In the genomic region with DNA sequence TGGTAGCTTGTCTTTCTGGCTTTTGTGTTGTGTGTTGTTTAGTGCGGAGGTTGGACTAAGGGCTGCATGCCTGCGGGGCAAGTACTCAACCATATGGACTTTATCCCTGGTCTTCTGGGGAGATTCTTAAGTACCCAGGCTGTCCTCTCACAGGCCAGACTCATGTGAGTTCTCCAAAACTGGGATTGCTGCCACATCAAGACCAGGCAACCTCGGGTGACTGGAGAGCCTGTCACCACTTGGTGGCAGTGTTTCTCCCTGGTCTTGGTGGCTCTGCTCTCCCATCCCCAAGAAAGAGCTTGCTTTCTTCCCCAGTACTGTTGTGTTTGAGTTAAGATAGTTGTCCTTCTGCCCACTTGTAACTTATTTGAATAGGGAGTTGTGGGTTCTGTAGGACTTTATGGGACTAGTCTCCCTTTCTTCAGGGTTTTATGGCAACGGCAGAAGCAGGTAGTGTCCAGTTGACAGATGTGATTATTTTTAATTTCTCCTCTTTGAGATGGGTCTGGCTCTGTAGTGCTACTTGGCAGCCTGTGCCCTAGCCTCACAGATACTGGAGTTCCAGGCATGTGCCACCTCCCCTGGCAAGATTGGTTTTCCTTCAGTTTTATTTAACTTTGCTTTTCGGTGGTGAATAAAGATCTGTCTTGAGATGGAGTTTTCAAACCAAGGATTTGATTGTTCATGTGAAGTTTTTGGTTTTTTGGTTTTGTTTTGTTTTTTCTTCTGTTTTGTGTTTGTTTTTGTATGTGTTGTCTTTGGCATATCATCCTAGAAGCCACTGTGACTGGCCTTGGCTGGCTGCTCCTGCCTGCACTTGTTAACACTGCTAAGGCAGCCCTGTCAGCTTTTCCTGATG, we compare ENCODE assay signal across 8 mouse cellular contexts.
DNase-seq lines count a peak whose midpoint lies in the region; ATAC-seq and TF ChIP-seq lines count a peak whose summit lies in the region.

No protein-coding gene starts in this region.

- peak; percentile 77 for TF ChIP-seq CTCF in G1E (IDR thresholded peaks at IDR 0.05; ENCODE audit: low read depth, low read length)
- TF ChIP-seq CTCF in olfactory bulb, adult 2 months (IDR thresholded peaks at IDR 0.05; ENCODE audit: insufficient read depth, low read depth, low read length) = peak; percentile 59; the same call in 1 of the 2 replicates

- no peak for TF ChIP-seq POLR2A in olfactory bulb, adult 2 months (IDR thresholded peaks at IDR 0.05; ENCODE audit: insufficient read depth, low read depth, low read length)

- H3K27me3 ChIP-seq in G1E (ENCODE audit: insufficient read depth, low read length) = no peaks in the 10 kb centered on the region
- H3K27me3 ChIP-seq in forebrain, embryonic 15.5 days = no peaks in the 10 kb centered on the region

- intact Hi-C loops in heart, postnatal 36 days (cut with DNase I) = loop anchor here (1.0 to 5.0 kb wide), 6 partner anchors 55 to 668 kb away; no protein-coding TSS in a partner anchor

- H3K36me3 ChIP-seq in G1E (replicated peaks) = peaks cover 69% of the 10 kb centered on the region
- H3K36me3 ChIP-seq in forebrain, embryonic 15.5 days = peaks cover 5% of the 10 kb centered on the region; the same call in 1 of the 2 replicates

- WGBS in forebrain, embryonic 15.5 days = 61% methylated on average over 5 of the region's 5 CpGs
- WGBS in olfactory bulb, adult 2 months = 40% methylated on average over 5 of the region's 5 CpGs

- no peak overlapping the region for H3K4me2 ChIP-seq in forebrain, embryonic 15.5 days (replicated peaks)

- no peak overlapping the region for H3K9ac ChIP-seq in forebrain, embryonic 15.5 days (replicated peaks)

- H3K9me3 ChIP-seq in G1E (replicated peaks) = no peaks in the 10 kb centered on the region
- no peaks in the 10 kb centered on the region for H3K9me3 ChIP-seq in forebrain, embryonic 15.5 days

- no peaks in the 10 kb centered on the region for H3K4me1 ChIP-seq in G1E (ENCODE audit: insufficient read depth, low read depth, low read length)
- no peaks in the 10 kb centered on the region for H3K4me1 ChIP-seq in forebrain, embryonic 15.5 days
- H3K4me1 ChIP-seq in olfactory bulb, adult 2 months (ENCODE audit: control insufficient read depth, insufficient read depth, low read length) = peaks cover 16% of the 10 kb centered on the region

- H3K27ac ChIP-seq in forebrain, embryonic 15.5 days (replicated peaks) = no peak overlapping the region
- H3K27ac ChIP-seq in olfactory bulb, adult 2 months (ENCODE audit: insufficient read depth, low read depth, low read length) = peak overlapping the region; percentile 67

- peak; percentile 66 for DNase-seq in G1E (ENCODE audit: low spot score)
- peak; percentile 85 to 88 for DNase-seq in heart, postnatal 36 days
- DNase-seq in layer of hippocampus, adult 18-20 months (ENCODE audit: low spot score in 2 of 2) = peak; percentile 71 to 90
- peak; percentile 84 to 88 for DNase-seq in lung, adult 18-20 months
- DNase-seq in testis, postnatal 14 days (ENCODE audit: low spot score) = peak; percentile 67

- peak; percentile 66 for ATAC-seq in G1E (ENCODE audit: extremely low read depth, insufficient number of reproducible peaks, low FRiP score, poor library complexity, severe bottlenecking)
- ATAC-seq in cerebellum, adult (ENCODE audit: insufficient number of reproducible peaks, low FRiP score, low TSS enrichment) = peak; percentile 83
- peak; percentile 84 for ATAC-seq in forebrain, embryonic 15.5 days (replicated peaks)

- no peak overlapping the region for H3K4me3 ChIP-seq in G1E (ENCODE audit: low read depth, low read length)
- H3K4me3 ChIP-seq in forebrain, embryonic 15.5 days = no peak overlapping the region
- H3K4me3 ChIP-seq in olfactory bulb, adult 2 months (ENCODE audit: insufficient read depth, low read depth, low read length) = no peak overlapping the region
